Mouse (Mus musculus) megakaryocyte, embryonic 14.5 days (primary cell): Measurements from ENCODE around the gene Maml2.

Source experiments
- FLI1 ChIP-seq: IDR thresholded peaks from 2 replicates; pipeline ENCODE4 v1.6.1; 2012; ENCODE audit warnings: low read length, inconsistent platforms, mixed read lengths
- GATA1 ChIP-seq: IDR thresholded peaks from 3 replicates; pipeline ENCODE4 v1.6.1; 2012; ENCODE audit warnings: mixed read lengths, low read length, inconsistent platforms, borderline replicate concordance

DNA sequence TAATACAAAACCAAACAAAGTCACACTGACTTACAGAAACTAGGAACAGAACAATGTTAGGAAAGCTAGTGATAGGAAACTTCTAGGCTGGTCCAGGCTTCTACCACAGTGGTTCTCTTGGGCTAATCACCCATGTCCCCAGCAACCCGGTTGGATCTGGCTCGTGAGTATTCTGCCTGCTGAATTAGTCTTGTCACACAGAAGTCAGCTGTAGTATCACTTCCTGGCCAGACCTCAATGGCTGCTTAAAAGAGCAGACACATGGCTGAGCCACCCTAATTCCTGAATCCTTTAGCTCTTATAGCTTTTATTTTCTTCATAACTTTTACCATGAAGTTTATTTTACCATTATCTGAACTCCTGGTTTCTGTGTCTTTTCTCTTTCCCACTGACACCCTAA lies 13.3 kb downstream of the Maml2 start:
- TF ChIP-seq GATA1 = no peak
- TF ChIP-seq FLI1 = no peak
